Mouse (Mus musculus): ENCODE measurements around the gene Fgfr2. TPM values are rescaled to one million over a fixed set of nuclear protein-coding genes. Genes with fewer than 3 reads are reported as not detected.

Fgfr2 gene
- polyA plus RNA-seq, 1 experiment from 2014 or later, result 17.2 TPM

DNA sequence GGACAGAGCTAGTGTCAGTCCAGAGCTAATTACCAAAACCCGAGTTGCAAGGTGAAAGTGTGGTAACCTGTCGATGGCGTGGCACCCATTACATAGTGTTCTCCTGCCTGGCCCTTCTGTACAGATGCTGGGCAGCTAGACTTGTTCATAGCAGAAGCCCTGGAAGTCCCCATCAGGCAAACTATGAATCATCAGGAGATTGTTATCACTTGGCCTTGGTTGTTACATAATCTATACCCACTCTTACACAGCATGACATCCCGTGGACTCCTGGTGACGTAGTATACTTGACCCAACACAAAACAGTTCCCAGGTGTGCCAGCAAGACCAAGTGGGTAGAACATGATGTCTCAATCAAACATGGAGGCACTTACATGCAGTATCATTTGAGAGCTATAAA lies 2885.9 kb downstream of the Fgfr2 start:
- Histone ChIP-seq H3K4me2 (no peak overlapping the region), H3K36me3 (no peaks in the 10 kb centered on the region), H3K9me3 (replicated peaks) (no peaks in the 10 kb centered on the region), H3K4me3 (no peak overlapping the region), H3K9ac (no peak overlapping the region), H3K27ac (no peak overlapping the region), H3K27me3 (no peaks in the 10 kb centered on the region), H3K4me1 (replicated peaks) (peaks cover 13% of the 10 kb centered on the region)
- ATAC-seq (replicated peaks; ENCODE audit: insufficient number of reproducible peaks, insufficient read depth, low FRiP score, low read depth), result no peak
- WGBS, result 71% methylated on average over 5 of the region's 5 CpGs

GRCm38 (mm10) chr7:130233777-130234176 lies 2889.4 kb downstream of the Fgfr2 start:
- Histone ChIP-seq H3K27ac (no peak overlapping the region), H3K9ac (no peak overlapping the region), H3K9me3 (replicated peaks) (no peaks in the 10 kb centered on the region), H3K36me3 (no peaks in the 10 kb centered on the region), H3K4me1 (replicated peaks) (peaks cover 12% of the 10 kb centered on the region), H3K27me3 (no peaks in the 10 kb centered on the region), H3K4me2 (no peak overlapping the region), H3K4me3 (no peak overlapping the region)
- 80% methylated on average over 7 of the region's 7 CpGs for whole genome bisulfite sequencing
- ATAC-seq (replicated peaks; ENCODE audit: insufficient number of reproducible peaks, insufficient read depth, low FRiP score, low read depth), result no peak

DNA sequence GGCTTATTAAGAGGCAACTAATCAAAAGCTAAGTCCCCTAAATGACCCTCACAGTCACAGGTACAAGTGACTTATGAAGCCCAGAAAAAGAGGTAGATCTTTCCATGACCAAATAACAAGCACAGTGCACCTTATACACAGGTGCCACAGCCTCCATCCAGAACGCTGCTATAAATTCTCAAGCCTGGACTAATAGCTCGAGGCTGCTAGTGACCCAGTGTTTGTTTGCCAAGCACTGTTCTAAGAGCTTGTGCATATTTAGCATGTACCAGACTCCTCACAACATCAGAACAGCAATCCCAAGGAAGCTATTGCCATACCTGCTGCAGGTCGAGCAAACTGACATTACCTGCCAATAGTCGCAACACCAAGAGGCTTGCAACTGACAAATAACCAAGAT lies 2893.1 kb downstream of the Fgfr2 start:
- Histone ChIP-seq H3K4me2 (no peak overlapping the region), H3K27ac (no peak overlapping the region), H3K4me1 (replicated peaks) (no peaks in the 10 kb centered on the region), H3K27me3 (no peaks in the 10 kb centered on the region), H3K9me3 (replicated peaks) (no peaks in the 10 kb centered on the region), H3K4me3 (no peak overlapping the region), H3K36me3 (no peaks in the 10 kb centered on the region), H3K9ac (no peak overlapping the region)
- 81% methylated on average over 4 of the region's 4 CpGs for WGBS
- no peak for ATAC-seq (replicated peaks; ENCODE audit: insufficient number of reproducible peaks, insufficient read depth, low FRiP score, low read depth)

GRCm38 (mm10) chr7:130225227-130225626 lies 2897.9 kb downstream of the Fgfr2 start:
- no peak for ATAC-seq (replicated peaks; ENCODE audit: insufficient number of reproducible peaks, insufficient read depth, low FRiP score, low read depth)
- Histone ChIP-seq H3K4me3 (no peak overlapping the region), H3K4me2 (no peak overlapping the region), H3K9me3 (replicated peaks) (no peaks in the 10 kb centered on the region), H3K27ac (no peak overlapping the region), H3K4me1 (replicated peaks) (no peaks in the 10 kb centered on the region), H3K9ac (no peak overlapping the region), H3K27me3 (no peaks in the 10 kb centered on the region), H3K36me3 (no peaks in the 10 kb centered on the region)
- 90% methylated on average over 3 of the region's 3 CpGs for WGBS

GRCm38 (mm10) chr7:130222633-130223354 lies 2900.4 kb downstream of the Fgfr2 start:
- no peak overlapping the region for H3K9ac ChIP-seq
- H3K27ac ChIP-seq, result no peak overlapping the region
- WGBS, result 72% methylated on average over 8 of the region's 8 CpGs
- ATAC-seq (replicated peaks; ENCODE audit: insufficient number of reproducible peaks, insufficient read depth, low FRiP score, low read depth), result no peak
- H3K4me2 ChIP-seq, result no peak overlapping the region
- H3K4me1 ChIP-seq (replicated peaks), result no peaks in the 10 kb centered on the region
- H3K36me3 ChIP-seq, result no peaks in the 10 kb centered on the region
- H3K4me3 ChIP-seq, result no peak overlapping the region
- H3K9me3 ChIP-seq (replicated peaks), result no peaks in the 10 kb centered on the region
- H3K27me3 ChIP-seq, result no peaks in the 10 kb centered on the region

DNA sequence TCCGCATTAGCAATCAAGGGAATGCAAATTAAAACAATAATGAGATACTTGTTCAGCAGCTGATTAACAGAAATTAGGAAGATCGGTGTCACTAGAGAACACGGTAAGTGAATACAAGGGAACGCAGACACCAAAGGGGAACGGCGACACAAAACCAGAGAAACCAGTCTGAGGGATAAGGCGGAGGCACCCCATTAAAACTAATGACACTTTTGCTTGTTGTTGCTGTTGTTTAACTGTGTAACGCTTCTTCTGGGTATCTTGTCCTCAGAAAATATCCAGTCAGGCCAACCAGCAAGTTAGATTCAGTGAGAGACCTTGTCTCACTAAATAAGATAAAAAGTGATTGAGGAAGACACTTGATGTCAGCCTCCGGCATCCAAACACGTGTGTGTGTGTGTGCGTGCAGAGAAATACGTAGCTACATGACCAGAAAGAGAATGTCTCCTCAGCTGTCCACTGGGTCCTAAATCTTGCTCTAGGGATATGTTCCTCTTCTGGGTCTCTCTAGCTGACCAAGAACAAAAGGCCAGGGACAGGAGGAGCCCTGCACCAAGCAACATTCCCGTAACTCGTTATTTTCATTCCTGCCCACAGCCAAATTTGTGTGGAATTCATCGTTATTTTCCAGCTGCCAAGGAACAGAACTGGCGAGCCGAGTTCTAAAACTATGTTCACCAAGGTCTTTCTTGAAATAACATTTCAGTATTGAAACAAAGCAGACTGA lies 2901.3 kb downstream of the Fgfr2 start:
- H3K4me2 ChIP-seq, result no peak overlapping the region
- H3K27me3 ChIP-seq, result no peaks in the 10 kb centered on the region
- H3K9me3 ChIP-seq (replicated peaks), result no peaks in the 10 kb centered on the region
- H3K36me3 ChIP-seq, result no peaks in the 10 kb centered on the region
- ATAC-seq (replicated peaks; ENCODE audit: insufficient number of reproducible peaks, insufficient read depth, low FRiP score, low read depth), result no peak
- H3K4me3 ChIP-seq, result no peak overlapping the region
- no peak overlapping the region for H3K9ac ChIP-seq
- H3K4me1 ChIP-seq (replicated peaks), result no peaks in the 10 kb centered on the region
- H3K27ac ChIP-seq, result no peak overlapping the region
- WGBS, result 75% methylated on average over 17 of the region's 17 CpGs

GRCm38 (mm10) chr7:130220627-130221026 lies 2902.5 kb downstream of the Fgfr2 start:
- Histone ChIP-seq H3K4me2 (no peak overlapping the region), H3K9me3 (replicated peaks) (no peaks in the 10 kb centered on the region), H3K4me1 (replicated peaks) (0 out of 2 replicates have a peak, but pooled peaks cover 2% of the 10 kb centered on the region), H3K9ac (no peak overlapping the region), H3K27me3 (no peaks in the 10 kb centered on the region), H3K36me3 (no peaks in the 10 kb centered on the region), H3K27ac (no peak overlapping the region), H3K4me3 (no peak overlapping the region)
- WGBS, result 79% methylated on average over 4 of the region's 4 CpGs
- ATAC-seq (replicated peaks; ENCODE audit: insufficient number of reproducible peaks, insufficient read depth, low FRiP score, low read depth), result no peak

GRCm38 (mm10) chr7:130219844-130220243 lies 2903.3 kb downstream of the Fgfr2 start:
- Histone ChIP-seq H3K9me3 (replicated peaks) (no peaks in the 10 kb centered on the region), H3K4me2 (no peak overlapping the region), H3K4me1 (replicated peaks) (peaks cover 7% of the 10 kb centered on the region; the same call in 1 of the 2 replicates), H3K27ac (no peak overlapping the region), H3K27me3 (no peaks in the 10 kb centered on the region), H3K9ac (no peak overlapping the region), H3K4me3 (no peak overlapping the region), H3K36me3 (no peaks in the 10 kb centered on the region)
- ATAC-seq (replicated peaks; ENCODE audit: insufficient number of reproducible peaks, insufficient read depth, low FRiP score, low read depth), result no peak
- 81% methylated on average over 4 of the region's 4 CpGs for WGBS

DNA sequence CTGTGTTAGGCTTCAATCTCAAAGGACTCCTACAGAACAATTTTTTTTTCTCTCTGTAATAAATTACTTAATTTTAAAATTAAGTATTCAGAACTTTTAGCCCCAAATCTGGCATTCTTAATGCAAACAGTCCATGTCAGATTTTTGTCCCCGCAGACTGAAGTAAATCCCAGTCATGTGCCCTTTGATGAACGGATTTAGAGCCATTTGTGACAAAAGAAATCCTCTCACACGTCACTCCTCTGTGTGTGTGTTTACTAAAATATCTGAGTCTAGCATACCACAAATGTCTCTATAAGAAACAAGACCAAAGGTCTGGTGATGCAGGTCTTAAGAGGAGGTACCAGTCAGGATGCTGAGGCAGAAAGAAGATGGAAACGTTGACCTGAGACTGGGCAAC lies 2906.9 kb downstream of the Fgfr2 start:
- H3K27ac ChIP-seq, result no peak overlapping the region
- no peak overlapping the region for H3K4me3 ChIP-seq
- no peaks in the 10 kb centered on the region for H3K9me3 ChIP-seq (replicated peaks)
- WGBS, result 52% methylated on average over 4 of the region's 4 CpGs
- peaks cover 7% of the 10 kb centered on the region for H3K4me1 ChIP-seq (replicated peaks)
- no peak overlapping the region for H3K4me2 ChIP-seq
- H3K9ac ChIP-seq, result no peak overlapping the region
- no peak for ATAC-seq (replicated peaks; ENCODE audit: insufficient number of reproducible peaks, insufficient read depth, low FRiP score, low read depth)
- no peaks in the 10 kb centered on the region for H3K27me3 ChIP-seq
- no peaks in the 10 kb centered on the region for H3K36me3 ChIP-seq

DNA sequence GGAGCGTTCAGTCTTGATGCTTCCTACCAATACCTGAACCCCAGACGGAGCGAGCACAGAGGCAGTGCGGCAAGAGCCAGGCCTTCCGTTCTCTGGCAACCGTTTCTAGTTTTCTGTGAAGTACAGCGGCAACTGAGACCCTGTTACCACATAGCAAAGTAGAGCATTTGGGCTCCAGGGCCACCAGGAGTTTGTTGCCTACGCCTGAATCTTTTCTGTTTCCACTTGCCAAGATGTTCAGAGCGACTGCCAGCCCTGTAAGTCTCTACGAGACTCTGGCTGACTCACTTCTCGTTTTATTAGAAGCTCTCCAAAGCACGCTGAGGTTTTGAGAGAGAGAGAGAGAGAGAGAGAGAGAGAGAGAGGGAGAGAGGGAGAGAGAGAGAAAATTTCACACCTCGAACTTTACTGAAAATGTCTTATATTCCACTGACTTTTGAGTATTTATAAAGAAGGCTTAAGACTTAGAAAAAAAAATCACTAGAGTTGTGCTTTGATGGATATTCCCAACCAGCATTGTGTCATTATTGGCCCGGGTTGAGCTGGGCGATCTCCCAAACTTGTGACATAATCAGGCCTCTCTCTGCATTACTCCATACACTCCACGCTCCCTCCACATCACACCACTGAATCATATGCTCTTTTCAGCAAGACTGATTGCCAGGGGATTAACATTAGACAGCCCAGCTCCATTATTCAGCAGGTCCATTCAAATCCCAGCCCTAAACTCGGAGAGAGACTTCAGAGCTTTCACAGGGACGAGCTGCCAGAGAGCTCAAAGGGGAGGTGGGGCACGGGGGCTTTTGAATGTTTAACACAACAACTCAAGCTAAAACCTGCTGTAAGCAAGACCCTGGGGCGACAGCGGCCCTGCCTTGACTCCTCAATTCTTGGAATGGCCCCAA lies 2907.6 kb downstream of the Fgfr2 start:
- no peaks in the 10 kb centered on the region for H3K27me3 ChIP-seq
- 48% methylated on average over 21 of the region's 21 CpGs for WGBS
- peak overlapping the region; percentile 37; the same call in 1 of the 2 replicates for H3K27ac ChIP-seq
- H3K4me3 ChIP-seq, result no peak overlapping the region
- H3K4me1 ChIP-seq (replicated peaks), result peaks cover 7% of the 10 kb centered on the region
- ATAC-seq (replicated peaks; ENCODE audit: insufficient number of reproducible peaks, insufficient read depth, low FRiP score, low read depth), result peak; percentile 58; the same call in 1 of the 2 replicates
- no peak overlapping the region for H3K4me2 ChIP-seq
- no peak overlapping the region for H3K9ac ChIP-seq
- no peaks in the 10 kb centered on the region for H3K9me3 ChIP-seq (replicated peaks)
- no peaks in the 10 kb centered on the region for H3K36me3 ChIP-seq

- H3K27ac ChIP-seq, result no peak overlapping the region
- H3K4me1 ChIP-seq (replicated peaks), result peaks cover 7% of the 10 kb centered on the region
- H3K9ac ChIP-seq, result no peak overlapping the region
- no peaks in the 10 kb centered on the region for H3K36me3 ChIP-seq
- H3K9me3 ChIP-seq (replicated peaks), result no peaks in the 10 kb centered on the region
- ATAC-seq (replicated peaks; ENCODE audit: insufficient number of reproducible peaks, insufficient read depth, low FRiP score, low read depth), result no peak
- no peaks in the 10 kb centered on the region for H3K27me3 ChIP-seq
- 86% methylated on average over 5 of the region's 5 CpGs for WGBS
- no peak overlapping the region for H3K4me3 ChIP-seq
- no peak overlapping the region for H3K4me2 ChIP-seq
Measured at GRCm38 (mm10) chr7:130213156-130213555, 2910.0 kb downstream of the Fgfr2 start.
